ENCODE assay signal across 10 mouse cellular contexts in the genomic region with DNA sequence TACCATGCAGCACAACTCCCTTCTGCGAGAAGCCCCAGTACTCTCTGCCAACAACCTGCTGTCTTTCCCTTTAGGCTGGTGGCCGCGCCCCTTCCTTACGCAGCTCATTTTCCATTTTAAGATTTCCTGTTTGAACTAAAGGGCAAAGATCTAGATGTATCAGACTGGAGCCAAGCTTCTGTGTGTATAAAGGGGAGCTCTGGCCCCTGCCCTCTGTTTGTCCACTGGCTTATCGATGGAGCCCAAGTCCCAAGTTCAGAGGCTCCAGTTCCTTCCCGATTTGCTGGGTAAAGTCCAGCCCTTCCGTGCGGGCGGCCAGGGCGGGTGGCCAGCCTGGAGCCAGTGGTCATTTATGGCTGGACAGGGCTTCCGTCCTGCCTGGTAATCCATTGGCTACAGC.
A peak's percentile ranks its signal among the peaks of the same experiment; 100 is the strongest.
DNase-seq lines count a peak whose midpoint lies in the region; ATAC-seq and TF ChIP-seq lines count a peak whose summit lies in the region.
"Had no signal": no experiment of that assay in that cellular context is flagged by ENCODE, and none has a peak within 500 bp of the region (broad histone marks: within the 10 kb centered on the region; RNA-seq: fewer than 3 reads in every experiment).

No protein-coding gene starts in this region.

- no peaks in the 10 kb centered on the region for H3K27me3 ChIP-seq in heart, embryonic 12.5 days (replicated peaks)
- H3K27me3 ChIP-seq: megakaryocyte, embryonic 14.5 days had no signal

- DNase-seq in brain, embryonic 14.5 days (ENCODE audit: low read depth): peak; percentile 6
- DNase-seq in kidney, postnatal 36 days: peak; percentile 74 to 78
- DNase-seq in lung, postnatal 25 days (ENCODE audit: low spot score): peak; percentile 85
- DNase-seq in testis, postnatal 10 days (ENCODE audit: low spot score): no peak
- no peak for DNase-seq in layer of hippocampus, postnatal 14 days (ENCODE audit: low spot score in 2 of 2)
- DNase-seq: retina, postnatal 1 day; thymus, postnatal 36 days had no signal

- H3K4me2 ChIP-seq in heart, embryonic 12.5 days: no peak overlapping the region

- TF ChIP-seq CTCF in brain, embryonic 14.5 days (IDR thresholded peaks at IDR 0.05; ENCODE audit: borderline replicate concordance, extremely low read depth, insufficient read depth, insufficient read length): no peak

- 0 out of 2 replicates have a peak, but pooled peaks cover 3% of the 10 kb centered on the region for H3K4me1 ChIP-seq in heart, embryonic 12.5 days (replicated peaks)
- H3K4me1 ChIP-seq: megakaryocyte, embryonic 14.5 days had no signal

- no peak for TF ChIP-seq POLR2A in brain, embryonic 14.5 days (IDR thresholded peaks at IDR 0.05; ENCODE audit: borderline replicate concordance, extremely low read depth, insufficient read depth, insufficient read length, poor library complexity, severe bottlenecking)

- no peak overlapping the region for H3K9ac ChIP-seq in heart, embryonic 12.5 days

- H3K4me3 ChIP-seq in heart, embryonic 12.5 days: no peak overlapping the region
- H3K4me3 ChIP-seq: megakaryocyte, embryonic 14.5 days had no signal

- 73% methylated on average over 11 of the region's 11 CpGs for WGBS in heart, embryonic 12.5 days

- H3K27ac ChIP-seq in heart, embryonic 12.5 days (ENCODE audit: poor library complexity, severe bottlenecking): no peak overlapping the region

- H3K9me3 ChIP-seq in heart, embryonic 12.5 days (replicated peaks): no peaks in the 10 kb centered on the region

- ATAC-seq in heart, embryonic 12.5 days (ENCODE audit: insufficient number of reproducible peaks, low FRiP score): peak; percentile 53
- ATAC-seq in activated CD4-positive, CD25-positive, alpha-beta regulatory T cell, adult 4 months: no peak

- H3K36me3 ChIP-seq in heart, embryonic 12.5 days: no peaks in the 10 kb centered on the region

Comparison
In these comparisons a context has a peak if more than half of its experiments do, and no peak if none do; other contexts are left out.
1. DNase-seq: peak in brain, embryonic 14.5 days (single experiment), kidney, postnatal 36 days (2 of 2) and lung, postnatal 25 days (single experiment); none in testis, postnatal 10 days (single experiment) and layer of hippocampus, postnatal 14 days (0 of 2).